Mouse (Mus musculus) erythroblast, embryonic 14.5 days (primary cell): ENCODE measurements at regions not wholly inside any gene's neighbourhood (a gene's known extent, or its start where the extent isn't known, plus 50 kb on each side); places are given as distances from the start of the nearest gene placed in this dataset.

Experiments used
- GATA1 ChIP-seq: IDR thresholded peaks from 2 replicates; pipeline ENCODE4 v1.6.1; 2012; ENCODE audit warnings: low read length, inconsistent platforms, mixed read lengths
- TAL1 ChIP-seq: IDR thresholded peaks from 3 replicates; pipeline ENCODE4 v1.6.1; 2012; ENCODE audit warnings: low read length, inconsistent platforms, mixed read lengths

- TF ChIP-seq GATA1: no peak
- TF ChIP-seq TAL1: no peak
Observed at GRCm38 (mm10) chr5:75824660-75825059, 153.6 kb downstream of the Kdr start.
